Mouse (Mus musculus) kidney, adult 18-20 months (tissue): ENCODE data around the gene Spdya.
"Not testable (repeated sequence)": the region's sequence is repeated elsewhere in the genome, so short reads cannot be mapped to it uniquely, and the experiment has no call there.

ENCODE experiments used
- DNase-seq: peaks from one replicate; pipeline ENCODE4 v3.0.0; 2021

Spdya gene

DNA sequence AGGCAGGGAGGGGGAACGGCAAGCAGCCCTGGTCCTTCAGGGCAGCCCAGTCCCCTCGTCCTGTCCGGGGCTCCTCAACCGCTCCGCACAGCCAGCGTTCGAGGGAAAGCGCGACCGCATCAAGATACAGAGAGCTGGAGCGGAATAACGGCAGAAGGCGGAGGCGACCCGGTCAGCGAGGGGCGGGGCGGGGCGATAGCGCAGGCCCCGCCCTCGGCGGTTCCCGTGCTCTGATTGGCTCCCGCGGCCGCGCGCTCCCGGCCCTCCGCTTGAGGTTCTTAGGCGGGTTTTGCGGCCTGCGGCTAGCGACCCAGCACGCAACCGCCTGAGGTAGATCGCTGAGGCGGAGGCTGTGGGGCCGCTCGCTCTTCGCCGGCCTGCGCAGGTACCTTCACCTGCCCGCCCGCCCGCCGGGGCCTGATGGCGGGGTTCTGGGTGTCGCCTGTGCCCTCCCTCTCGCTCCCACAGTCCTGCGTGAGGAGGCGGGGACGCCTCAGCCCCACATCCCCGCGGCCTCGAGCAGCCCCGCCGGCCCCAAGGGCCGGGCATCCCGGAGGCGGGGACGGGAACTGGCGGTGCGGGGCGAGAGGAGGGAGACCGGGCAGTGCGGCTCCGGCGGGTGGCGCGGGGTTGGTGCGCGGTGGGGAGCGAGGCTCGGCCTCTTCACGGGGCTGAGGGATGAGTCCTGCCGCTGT, at the start of gene Spdya:
Gene Spdya, plus strand, starts transcription at position 305 of the 695 bp plus-strand sequence.
- DNase-seq: peak; percentile 87

DNA sequence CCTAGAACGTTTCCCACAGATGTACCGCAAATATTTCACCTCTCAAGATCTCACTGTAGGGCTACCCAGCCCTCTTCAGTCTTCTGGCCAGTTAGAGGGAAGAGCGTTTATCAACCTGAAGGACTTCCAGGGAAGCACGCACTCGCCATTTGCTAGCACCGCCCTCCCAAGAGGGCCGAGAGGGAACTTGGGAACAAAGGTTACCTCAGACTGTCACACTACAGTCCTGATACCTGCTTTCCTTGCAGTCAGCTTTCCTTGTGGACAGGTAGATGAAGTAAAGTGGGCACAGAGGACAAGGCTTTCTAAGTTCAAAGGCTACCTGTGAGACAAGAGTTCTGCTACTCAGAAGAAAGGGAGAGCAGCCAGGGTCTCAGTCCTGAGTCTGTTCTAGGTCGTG, 45.0 kb upstream of the Spdya start:
- no peak for DNase-seq

GRCm38 (mm10) chr17:71510297-71510696, 41.6 kb upstream of the Spdya start:
- DNase-seq: no peak

- no peak for DNase-seq
Observed at GRCm38 (mm10) chr17:71526302-71526708, 25.6 kb upstream of the Spdya start.

GRCm38 (mm10) chr17:71526711-71527564, 24.9 kb upstream of the Spdya start, which contains the start of gene Ndc80:
Ndc80 (minus strand) TSS chr17:71526857.
- DNase-seq: peak; percentile 92

DNA sequence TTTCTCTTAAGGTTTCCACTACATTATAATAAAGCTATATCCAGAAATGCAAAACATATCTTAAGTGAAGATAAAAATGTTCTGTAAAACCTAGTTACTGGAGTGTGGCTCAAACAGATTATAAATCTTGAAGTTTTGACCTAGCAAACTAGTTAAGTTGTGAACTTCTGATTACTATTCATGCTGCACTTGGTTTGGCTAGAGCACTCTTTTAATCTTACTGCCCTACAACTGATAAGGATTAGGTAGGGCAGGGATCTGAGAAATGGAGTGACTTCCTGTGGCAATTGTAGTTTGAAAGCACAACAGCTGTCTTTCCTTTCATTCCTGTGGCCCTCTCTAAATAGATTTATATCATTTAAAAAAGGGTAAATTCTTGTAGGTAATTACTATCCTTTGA, 23.8 kb upstream of the Spdya start:
- no peak for DNase-seq

DNA sequence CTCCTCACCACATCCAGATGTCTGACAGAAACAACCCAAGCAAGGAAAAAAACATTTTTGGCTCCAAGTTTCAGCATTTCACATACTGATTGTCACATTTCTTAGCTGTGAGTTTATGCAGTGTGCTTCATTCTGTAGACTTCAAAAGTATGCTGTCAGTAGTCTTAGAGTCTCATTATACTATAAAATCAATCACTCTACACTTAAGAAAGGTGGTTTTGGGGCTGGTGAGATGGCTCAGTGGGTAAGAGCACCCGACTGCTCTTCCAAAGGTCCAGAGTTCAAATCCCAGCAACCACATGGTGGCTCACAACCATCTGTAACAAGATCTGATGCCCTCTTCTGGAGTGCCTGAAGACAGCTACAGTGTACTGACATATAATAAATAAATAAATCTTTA, 16.3 kb upstream of the Spdya start:
- not testable (repeated sequence) for DNase-seq

DNA sequence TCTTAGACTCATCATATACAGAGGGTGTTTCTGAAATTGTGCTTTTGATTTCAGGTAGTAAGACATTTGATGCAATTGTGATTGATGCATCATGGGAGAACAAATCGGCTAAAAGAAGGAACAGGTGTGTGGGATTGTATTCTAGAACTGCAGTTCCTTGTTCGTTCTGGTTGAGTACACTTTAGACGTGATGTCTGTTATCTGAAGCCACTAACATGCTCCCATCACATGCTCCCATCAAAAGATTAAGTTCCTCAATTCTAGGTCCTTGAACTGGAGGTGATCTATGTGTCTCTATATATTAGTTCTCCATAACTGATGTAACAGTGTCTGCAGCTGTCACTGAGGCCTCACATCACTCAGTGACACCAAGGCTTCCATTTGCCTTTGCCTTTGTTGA, 14.7 kb upstream of the Spdya start:
- no peak for DNase-seq

DNA sequence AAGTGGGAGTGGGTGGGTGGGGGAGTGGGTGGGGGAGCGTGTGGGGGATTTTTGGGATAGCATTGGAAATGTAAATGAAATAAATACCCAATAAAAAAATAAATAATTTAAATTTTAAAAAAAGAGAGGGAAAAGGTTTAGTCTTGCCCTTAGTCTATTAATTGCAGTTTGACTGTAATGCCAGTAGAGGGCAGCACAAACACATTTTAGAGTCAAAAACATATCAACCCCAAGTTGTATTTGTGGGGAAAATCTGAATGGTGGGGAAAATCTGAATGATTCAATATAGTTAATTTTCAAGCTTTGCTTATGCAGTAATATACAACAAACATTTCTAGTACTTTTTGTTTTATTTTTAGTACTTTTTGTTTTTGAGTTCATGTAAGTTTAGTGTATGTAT, 3.3 kb upstream of the Spdya start:
- DNase-seq: no peak

DNA sequence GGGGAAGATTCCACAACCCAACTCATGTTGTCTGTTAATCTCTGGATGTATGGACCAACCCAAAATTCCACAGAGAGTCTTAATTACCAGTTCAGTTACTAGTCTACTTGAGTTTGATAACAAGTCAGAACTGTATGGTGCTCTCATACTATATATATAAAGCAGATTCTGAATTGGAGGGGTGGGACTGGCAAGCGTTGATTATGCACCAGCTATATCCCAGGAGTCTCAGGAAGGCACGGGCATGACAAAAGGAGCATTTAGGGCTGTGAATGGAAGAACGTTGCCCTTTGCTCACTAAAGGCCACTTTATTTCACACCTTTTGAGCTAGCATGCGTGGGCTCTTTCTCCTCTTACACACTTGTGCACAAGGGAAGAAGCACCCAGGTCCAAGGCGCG, 511 bp upstream of the Spdya start:
- DNase-seq: no peak

- DNase-seq: peak; percentile 5
Observed at GRCm38 (mm10) chr17:71552901-71553300, 1.0 kb downstream of the Spdya start.

- no peak for DNase-seq
Observed at GRCm38 (mm10) chr17:71561631-71562030, 9.8 kb downstream of the Spdya start.

GRCm38 (mm10) chr17:71579176-71579705, 27.4 kb downstream of the Spdya start:
- no peak for DNase-seq

DNA sequence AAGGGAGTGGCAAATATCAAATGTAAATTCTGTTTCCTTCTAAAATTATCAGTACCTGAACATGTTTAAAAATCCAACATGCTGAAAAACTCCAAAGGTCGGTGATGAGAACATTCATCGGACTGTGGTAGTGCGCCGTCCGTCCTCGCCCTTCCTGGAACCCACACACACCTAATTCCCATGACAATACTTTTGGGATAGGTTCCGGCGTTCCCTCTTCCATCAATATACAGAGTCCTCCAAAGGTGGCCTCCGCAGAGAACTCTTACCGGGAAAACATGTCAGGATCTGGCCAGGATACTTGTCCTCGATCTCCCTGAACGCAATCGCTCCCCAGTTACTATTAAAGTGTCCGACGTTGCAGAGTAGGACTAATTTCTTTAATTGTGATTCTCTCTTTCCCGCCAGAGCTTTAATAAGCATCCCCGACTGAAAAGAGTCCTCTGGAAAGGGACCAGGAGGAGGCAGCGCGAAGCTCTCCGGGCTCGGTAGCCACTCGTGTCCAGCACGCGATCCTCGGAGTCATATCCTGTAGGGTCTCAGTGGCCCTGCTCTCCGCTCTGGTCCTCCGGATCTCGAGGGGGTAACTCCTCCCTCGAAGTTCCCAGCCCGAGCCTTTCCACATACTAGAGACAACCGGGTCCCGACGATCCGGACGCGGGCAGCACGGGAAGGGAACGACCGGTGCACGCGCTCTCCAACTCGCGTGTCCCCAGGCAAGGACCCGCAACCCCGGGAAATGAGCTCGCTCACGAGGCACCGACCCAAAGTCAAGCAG, 46.2 kb downstream of the Spdya start:
- DNase-seq: no peak

- peak; percentile 93 for DNase-seq
Observed at GRCm38 (mm10) chr17:71598659-71599554, 47.0 kb downstream of the Spdya start.

DNA sequence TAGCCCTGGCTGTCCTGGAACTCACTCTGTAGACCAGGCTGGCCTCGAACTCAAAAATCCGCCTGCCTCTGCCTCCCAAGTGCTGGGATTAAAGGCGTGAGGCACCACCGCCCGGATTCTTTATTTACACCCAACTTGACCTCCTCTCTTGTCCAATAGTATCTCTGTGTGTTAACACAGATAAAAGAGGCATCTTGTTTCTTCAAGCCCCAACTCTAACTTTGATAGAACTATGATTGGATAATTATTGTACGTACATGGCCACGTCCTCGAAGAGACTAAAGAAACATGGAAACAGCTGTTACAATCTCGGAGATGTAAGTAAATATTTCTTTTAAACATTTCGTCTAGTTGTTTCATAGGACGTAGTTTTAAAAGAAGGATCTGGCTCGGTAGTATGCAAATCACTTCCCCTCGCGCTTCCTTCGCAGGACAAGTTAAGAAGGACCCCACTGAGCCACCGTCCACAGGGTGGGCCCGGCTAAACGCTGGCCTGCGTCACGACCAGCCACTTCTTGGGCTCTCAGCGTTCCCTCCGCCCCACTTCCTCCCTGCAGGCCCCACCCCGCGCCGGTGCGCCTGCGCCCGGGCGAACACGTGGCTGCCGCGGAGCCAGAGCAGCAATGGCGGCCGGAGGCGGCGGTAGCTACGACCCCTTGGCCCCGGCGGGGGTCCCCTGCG, 63.9 kb downstream of the Spdya start, which contains the start of gene Wdr43:
Gene Wdr43, plus strand, starts transcription at position 258 of the 681 bp plus-strand sequence.
- DNase-seq: peak; percentile 96

DNA sequence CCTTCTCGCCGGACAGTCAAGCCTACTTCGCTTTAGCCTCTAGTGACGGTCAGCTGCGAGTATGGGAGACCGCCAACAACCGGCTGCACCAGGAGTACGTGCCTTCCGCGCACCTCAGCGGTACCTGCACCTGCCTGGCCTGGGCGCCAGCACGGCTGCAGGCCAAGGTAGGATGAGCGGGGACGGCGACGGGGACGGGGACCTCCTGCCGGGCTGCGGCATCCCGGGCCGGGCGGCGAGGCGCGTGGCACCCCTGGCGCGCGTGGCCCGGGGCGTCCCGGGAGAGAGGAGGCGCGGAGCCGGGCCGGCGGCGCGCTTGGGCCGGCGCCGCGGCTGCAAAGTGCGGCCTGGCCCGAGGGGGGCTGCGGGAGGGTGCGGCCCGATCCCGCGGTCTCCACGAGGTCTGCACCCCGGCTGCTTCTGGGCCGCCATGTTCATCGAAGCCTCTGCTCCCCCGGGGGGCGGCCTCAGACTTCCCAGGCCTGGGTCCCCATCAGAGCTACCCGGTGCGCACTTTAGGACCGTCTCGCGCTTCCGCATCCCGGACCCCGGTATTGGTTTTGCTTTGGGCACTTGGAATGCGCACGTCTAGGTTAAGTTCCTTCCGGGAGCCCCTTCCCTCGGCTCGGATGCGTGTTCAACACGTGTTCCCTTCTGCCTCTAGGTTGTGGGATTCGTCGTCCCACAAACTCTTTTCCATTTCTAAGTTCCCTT, 64.6 kb downstream of the Spdya start:
- DNase-seq: peak; percentile 11

DNA sequence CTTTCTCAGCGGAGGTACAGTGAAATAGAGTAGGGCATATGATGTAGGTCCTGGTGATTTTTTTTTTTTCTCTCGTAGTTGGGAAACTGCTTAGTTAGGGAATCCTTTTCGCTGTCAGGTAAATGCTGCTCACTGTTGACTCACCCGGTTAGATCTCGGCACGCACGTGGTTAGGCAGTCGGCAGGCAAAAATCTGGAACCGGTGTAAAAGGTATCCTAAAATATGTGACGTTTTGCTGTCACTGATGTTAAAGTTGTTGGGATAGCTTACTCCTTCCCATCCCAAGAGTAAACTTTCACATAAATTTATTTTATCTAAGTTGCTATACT, 65.1 kb downstream of the Spdya start:
- no peak for DNase-seq

DNA sequence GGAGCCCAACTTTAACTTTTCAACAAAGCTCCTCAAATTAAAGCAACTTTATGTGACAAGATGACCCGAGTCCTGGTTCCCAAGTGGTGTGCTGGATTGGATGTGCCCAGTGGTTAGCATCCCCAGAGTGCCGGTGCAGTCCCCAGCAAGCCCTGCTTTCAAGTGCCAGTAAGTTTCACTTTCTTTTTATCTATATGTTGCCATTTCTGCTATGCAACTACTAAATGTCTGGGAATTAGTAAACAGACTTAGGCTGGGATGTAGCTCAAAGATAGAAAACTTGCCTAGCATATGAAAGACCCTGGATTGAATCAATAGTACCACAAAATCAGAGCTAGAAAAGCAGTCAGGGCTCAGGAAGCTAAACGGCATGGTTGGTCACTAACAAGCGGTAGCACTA, 66.1 kb downstream of the Spdya start:
- no peak for DNase-seq

GRCm38 (mm10) chr17:71631806-71632205, 79.9 kb downstream of the Spdya start:
- no peak for DNase-seq

DNA sequence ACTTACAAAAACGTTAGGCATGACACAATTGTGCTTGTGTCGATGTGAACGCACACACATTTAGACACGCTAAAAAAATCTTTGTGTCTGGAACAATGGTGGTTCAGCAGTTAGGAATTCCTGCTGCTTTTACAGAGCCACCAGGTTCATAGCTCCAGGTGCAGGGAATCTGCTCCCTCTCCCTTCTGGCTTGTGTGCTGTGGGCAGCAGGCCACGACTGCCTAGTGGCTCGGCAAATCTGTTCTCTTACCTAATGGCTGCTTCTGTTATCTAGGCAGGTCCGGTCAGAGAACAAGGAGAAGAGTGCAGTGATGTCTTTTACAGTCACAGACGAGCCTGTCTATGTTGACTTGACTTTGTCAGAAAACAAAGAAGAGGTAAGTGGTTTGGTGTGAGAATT, 81.5 kb downstream of the Spdya start:
- no peak for DNase-seq
